Mouse (Mus musculus): ENCODE measurements around the gene Ttpal. TPM values are rescaled to one million over a fixed set of nuclear protein-coding genes. Genes with fewer than 3 reads are reported as not detected.
A peak's percentile ranks its signal among the peaks of the same experiment; 100 is the strongest.

Ttpal gene
- polyA plus RNA-seq, 1 experiment from 2014 or later: 26.1 TPM

DNA sequence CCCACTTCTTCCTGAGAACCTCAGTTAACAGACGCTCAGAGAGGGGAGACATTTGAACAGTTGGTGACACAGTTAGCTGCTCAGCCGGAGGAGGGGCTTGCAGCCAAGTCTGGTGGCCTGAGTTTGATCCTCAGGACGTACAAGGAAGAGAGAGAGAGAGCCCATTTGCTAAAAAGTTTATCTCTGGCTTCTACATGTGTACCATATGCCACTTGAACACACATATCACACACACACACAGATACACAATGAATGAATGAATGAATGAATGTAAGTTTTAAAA is 5.3 kb upstream of the Ttpal start:
- H3K9ac ChIP-seq (ENCODE audit: low read depth, low read length): no peak overlapping the region
- no peak overlapping the region for H3K4me3 ChIP-seq (ENCODE audit: low read depth, low read length)
- ATAC-seq (replicated peaks; ENCODE audit: low FRiP score) (no peak), DNase-seq (ENCODE audit: low spot score) (no peak)
- no peaks in the 10 kb centered on the region for H3K36me3 ChIP-seq (ENCODE audit: control insufficient read depth, insufficient read depth, low read length)
- H3K27me3 ChIP-seq (replicated peaks; ENCODE audit: control insufficient read depth, insufficient read depth, low read length): no peaks in the 10 kb centered on the region
- WGBS: 53% methylated on average over 3 of the region's 3 CpGs
- H3K4me2 ChIP-seq: no peak overlapping the region
- peaks cover 24% of the 10 kb centered on the region for H3K4me1 ChIP-seq (replicated peaks; ENCODE audit: control insufficient read depth, insufficient read depth, low read length)
- no peak overlapping the region; the same call in 1 of the 2 replicates for H3K27ac ChIP-seq (ENCODE audit: low read depth, low read length)
- no peaks in the 10 kb centered on the region for H3K9me3 ChIP-seq (ENCODE audit: control insufficient read depth, low read length)

DNA sequence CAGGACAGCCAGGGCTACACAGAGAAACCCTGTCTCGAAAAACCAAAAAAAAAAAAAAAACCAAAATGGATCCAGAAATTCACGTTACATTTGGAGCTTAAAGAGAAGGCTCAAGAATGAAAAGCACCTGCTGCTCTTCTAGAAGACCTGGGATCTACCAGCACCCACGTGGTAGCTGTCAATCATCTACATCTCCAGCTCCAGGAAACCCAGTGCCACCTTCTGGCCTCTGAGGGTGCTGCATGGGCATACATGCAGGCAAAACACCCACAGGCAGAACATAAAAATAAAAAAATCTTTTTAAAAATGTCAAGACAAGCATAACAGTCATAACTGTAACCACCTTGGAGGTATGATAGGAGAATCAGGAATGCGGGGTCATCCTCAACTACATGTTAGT is 4.5 kb upstream of the Ttpal start:
- no peak overlapping the region for H3K27ac ChIP-seq (ENCODE audit: low read depth, low read length)
- H3K4me3 ChIP-seq (ENCODE audit: low read depth, low read length): no peak overlapping the region
- no peaks in the 10 kb centered on the region for H3K36me3 ChIP-seq (ENCODE audit: control insufficient read depth, insufficient read depth, low read length)
- DNase-seq (ENCODE audit: low spot score): no peak
- H3K4me1 ChIP-seq (replicated peaks; ENCODE audit: control insufficient read depth, insufficient read depth, low read length): peaks cover 24% of the 10 kb centered on the region
- no peaks in the 10 kb centered on the region for H3K9me3 ChIP-seq (ENCODE audit: control insufficient read depth, low read length)
- H3K4me2 ChIP-seq: no peak overlapping the region
- ATAC-seq (replicated peaks; ENCODE audit: low FRiP score): no peak
- 55% methylated on average over 4 of the region's 4 CpGs for WGBS
- H3K27me3 ChIP-seq (replicated peaks; ENCODE audit: control insufficient read depth, insufficient read depth, low read length): no peaks in the 10 kb centered on the region
- no peak overlapping the region for H3K9ac ChIP-seq (ENCODE audit: low read depth, low read length)

DNA sequence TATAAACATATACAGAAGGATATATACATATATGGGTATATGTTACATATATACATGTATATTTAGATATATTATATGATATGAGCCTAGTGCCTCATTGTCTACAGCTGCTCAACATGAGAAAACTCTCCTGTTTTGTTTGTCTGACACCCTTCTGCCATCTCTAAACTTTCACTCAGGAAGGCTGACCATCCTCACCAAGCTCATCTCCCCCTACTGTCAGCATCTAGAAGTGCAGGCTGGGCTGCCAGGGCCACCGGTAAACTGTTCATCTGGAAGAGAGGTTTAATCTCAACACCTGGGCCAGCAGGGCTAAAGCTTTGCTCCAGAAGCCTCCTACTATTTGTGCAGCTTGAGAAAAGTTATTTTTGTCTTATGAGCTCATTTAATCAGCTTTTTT is 2.9 kb upstream of the Ttpal start:
- Histone ChIP-seq H3K4me2 (no peak overlapping the region), H3K9ac (ENCODE audit: low read depth, low read length) (no peak overlapping the region), H3K27ac (ENCODE audit: low read depth, low read length) (no peak overlapping the region), H3K27me3 (replicated peaks; ENCODE audit: control insufficient read depth, insufficient read depth, low read length) (no peaks in the 10 kb centered on the region), H3K36me3 (ENCODE audit: control insufficient read depth, insufficient read depth, low read length) (no peaks in the 10 kb centered on the region), H3K4me3 (ENCODE audit: low read depth, low read length) (no peak overlapping the region), H3K9me3 (ENCODE audit: control insufficient read depth, low read length) (no peaks in the 10 kb centered on the region), H3K4me1 (replicated peaks; ENCODE audit: control insufficient read depth, insufficient read depth, low read length) (peaks cover 29% of the 10 kb centered on the region)
- WGBS: 3% methylated on average over 1 of the region's 1 CpGs
- no peak for ATAC-seq (replicated peaks; ENCODE audit: low FRiP score)
- peak; percentile 60 for DNase-seq (ENCODE audit: low spot score)

DNA sequence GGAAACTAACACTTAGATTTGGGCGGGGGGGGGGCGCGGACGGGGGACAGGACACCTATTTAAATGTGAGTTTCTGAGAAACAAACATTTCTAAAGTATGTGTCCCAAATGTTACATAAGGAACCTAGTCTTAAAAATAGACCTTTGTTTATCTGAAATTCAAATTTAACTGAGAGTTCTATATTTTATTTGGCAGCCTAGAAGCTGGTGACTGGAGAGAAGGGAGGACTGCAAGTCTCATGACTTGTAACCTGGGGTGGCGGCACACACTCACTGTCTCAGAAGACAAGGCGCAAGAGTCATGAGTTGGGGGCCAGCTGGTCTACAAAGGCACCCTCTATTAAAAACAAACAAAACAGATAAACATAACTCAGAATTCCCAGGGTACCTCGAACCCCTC is 1.0 kb upstream of the Ttpal start:
- no peak for ATAC-seq (replicated peaks; ENCODE audit: low FRiP score)
- H3K4me1 ChIP-seq (replicated peaks; ENCODE audit: control insufficient read depth, insufficient read depth, low read length): peaks cover 18% of the 10 kb centered on the region

DNA sequence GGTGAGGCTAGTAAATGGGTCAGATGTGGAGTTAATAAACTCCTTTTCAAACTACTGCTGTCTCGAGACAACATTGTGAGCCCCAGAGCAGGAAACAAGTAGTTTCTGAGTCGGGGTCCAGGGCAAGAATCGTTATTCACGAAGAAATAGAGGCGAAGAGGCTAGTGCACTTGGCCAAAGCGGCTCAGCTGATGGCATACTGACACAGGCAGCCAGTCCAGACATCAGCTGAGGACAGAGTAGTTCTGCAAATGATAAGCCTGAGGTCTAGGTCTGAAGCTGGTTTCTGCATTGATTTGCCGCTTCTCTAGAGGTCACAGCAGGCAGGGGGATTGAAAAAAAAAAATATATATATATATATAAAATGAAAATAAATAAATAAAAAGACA is 408 bp upstream of the Ttpal start:
- no peak for ATAC-seq (replicated peaks; ENCODE audit: low FRiP score)
- Histone ChIP-seq H3K9ac (ENCODE audit: low read depth, low read length) (peak overlapping the region; percentile 73; the same call in 1 of the 2 replicates), H3K4me1 (replicated peaks; ENCODE audit: control insufficient read depth, insufficient read depth, low read length) (peaks cover 18% of the 10 kb centered on the region), H3K4me3 (ENCODE audit: low read depth, low read length) (peak overlapping the region; percentile 68), H3K4me2 (peak overlapping the region; percentile 80), H3K9me3 (ENCODE audit: control insufficient read depth, low read length) (no peaks in the 10 kb centered on the region), H3K27ac (ENCODE audit: low read depth, low read length) (no peak overlapping the region), H3K36me3 (ENCODE audit: control insufficient read depth, insufficient read depth, low read length) (no peaks in the 10 kb centered on the region), H3K27me3 (replicated peaks; ENCODE audit: control insufficient read depth, insufficient read depth, low read length) (no peaks in the 10 kb centered on the region)
- 60% methylated on average over 7 of the region's 7 CpGs for WGBS
- no peak for DNase-seq (ENCODE audit: low spot score)

More for the DNA sequence above, 1.0 kb upstream of the Ttpal start:
- H3K36me3 ChIP-seq (ENCODE audit: control insufficient read depth, insufficient read depth, low read length): no peaks in the 10 kb centered on the region
- no peak overlapping the region for H3K4me2 ChIP-seq
- H3K27ac ChIP-seq (ENCODE audit: low read depth, low read length): no peak overlapping the region
- H3K9ac ChIP-seq (ENCODE audit: low read depth, low read length): no peak overlapping the region
- H3K4me3 ChIP-seq (ENCODE audit: low read depth, low read length): no peak overlapping the region
- H3K27me3 ChIP-seq (replicated peaks; ENCODE audit: control insufficient read depth, insufficient read depth, low read length): no peaks in the 10 kb centered on the region
- no peak for DNase-seq (ENCODE audit: low spot score)
- H3K9me3 ChIP-seq (ENCODE audit: control insufficient read depth, low read length): no peaks in the 10 kb centered on the region
- 85% methylated on average over 7 of the region's 7 CpGs for WGBS

DNA sequence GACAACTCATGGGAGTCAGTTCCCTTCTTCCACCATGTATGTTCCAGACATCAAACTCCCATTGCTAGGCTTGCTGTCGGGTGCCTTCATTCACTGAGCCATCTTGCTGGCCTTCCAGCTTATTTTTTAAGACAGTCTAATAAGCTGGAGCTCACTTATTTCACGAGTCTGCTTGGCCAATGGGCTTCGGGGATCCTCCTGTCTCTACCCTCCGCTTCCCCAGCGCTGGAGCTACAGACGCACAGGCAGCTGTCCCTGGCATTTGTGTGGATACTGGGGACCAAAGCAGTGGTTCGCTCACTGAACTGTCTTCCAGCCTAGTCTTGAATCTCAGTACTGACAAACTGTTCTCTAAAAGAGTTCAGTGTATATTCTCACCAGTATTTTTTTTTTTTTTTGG is 4.0 kb downstream of the Ttpal start:
- no peak overlapping the region for H3K27ac ChIP-seq (ENCODE audit: low read depth, low read length)
- H3K4me2 ChIP-seq: no peak overlapping the region
- no peaks in the 10 kb centered on the region for H3K9me3 ChIP-seq (ENCODE audit: control insufficient read depth, low read length)
- no peak for ATAC-seq (replicated peaks; ENCODE audit: low FRiP score)
- H3K9ac ChIP-seq (ENCODE audit: low read depth, low read length): no peak overlapping the region
- WGBS: 85% methylated on average over 7 of the region's 7 CpGs
- no peak for DNase-seq (ENCODE audit: low spot score)
- H3K4me3 ChIP-seq (ENCODE audit: low read depth, low read length): no peak overlapping the region
- no peaks in the 10 kb centered on the region for H3K27me3 ChIP-seq (replicated peaks; ENCODE audit: control insufficient read depth, insufficient read depth, low read length)
- peaks cover 7% of the 10 kb centered on the region; the same call in 1 of the 2 replicates for H3K4me1 ChIP-seq (replicated peaks; ENCODE audit: control insufficient read depth, insufficient read depth, low read length)
- peaks cover 7% of the 10 kb centered on the region; the same call in 1 of the 2 replicates for H3K36me3 ChIP-seq (ENCODE audit: control insufficient read depth, insufficient read depth, low read length)

DNA sequence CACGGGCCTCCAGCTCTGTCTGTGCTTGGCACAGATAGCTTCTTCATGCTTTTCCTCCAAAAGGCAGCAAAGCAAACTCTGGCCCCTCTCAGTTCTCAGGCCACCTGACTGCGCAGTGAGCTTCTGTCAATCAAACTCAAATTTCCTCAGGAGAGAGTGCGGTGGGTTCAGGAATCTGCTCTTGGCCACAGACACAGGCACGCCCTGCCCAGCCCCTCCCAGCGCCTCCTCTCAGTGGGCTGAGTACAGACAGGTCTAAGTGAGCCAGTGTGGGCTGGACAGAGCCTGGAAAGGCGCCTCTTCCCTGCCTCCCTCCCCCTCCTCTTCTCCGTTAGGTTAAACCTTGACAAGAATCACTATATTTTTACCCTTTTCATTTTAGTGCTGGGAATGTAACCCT is 5.9 kb downstream of the Ttpal start:
- ATAC-seq (replicated peaks; ENCODE audit: low FRiP score) (no peak), DNase-seq (ENCODE audit: low spot score) (no peak)
- 82% methylated on average over 7 of the region's 7 CpGs for WGBS
- Histone ChIP-seq H3K9ac (ENCODE audit: low read depth, low read length) (no peak overlapping the region), H3K4me1 (replicated peaks; ENCODE audit: control insufficient read depth, insufficient read depth, low read length) (peaks cover 3% of the 10 kb centered on the region; the same call in 1 of the 2 replicates), H3K4me2 (no peak overlapping the region), H3K9me3 (ENCODE audit: control insufficient read depth, low read length) (no peaks in the 10 kb centered on the region), H3K27ac (ENCODE audit: low read depth, low read length) (no peak overlapping the region), H3K4me3 (ENCODE audit: low read depth, low read length) (no peak overlapping the region), H3K36me3 (ENCODE audit: control insufficient read depth, insufficient read depth, low read length) (peaks cover 8% of the 10 kb centered on the region), H3K27me3 (replicated peaks; ENCODE audit: control insufficient read depth, insufficient read depth, low read length) (no peaks in the 10 kb centered on the region)

DNA sequence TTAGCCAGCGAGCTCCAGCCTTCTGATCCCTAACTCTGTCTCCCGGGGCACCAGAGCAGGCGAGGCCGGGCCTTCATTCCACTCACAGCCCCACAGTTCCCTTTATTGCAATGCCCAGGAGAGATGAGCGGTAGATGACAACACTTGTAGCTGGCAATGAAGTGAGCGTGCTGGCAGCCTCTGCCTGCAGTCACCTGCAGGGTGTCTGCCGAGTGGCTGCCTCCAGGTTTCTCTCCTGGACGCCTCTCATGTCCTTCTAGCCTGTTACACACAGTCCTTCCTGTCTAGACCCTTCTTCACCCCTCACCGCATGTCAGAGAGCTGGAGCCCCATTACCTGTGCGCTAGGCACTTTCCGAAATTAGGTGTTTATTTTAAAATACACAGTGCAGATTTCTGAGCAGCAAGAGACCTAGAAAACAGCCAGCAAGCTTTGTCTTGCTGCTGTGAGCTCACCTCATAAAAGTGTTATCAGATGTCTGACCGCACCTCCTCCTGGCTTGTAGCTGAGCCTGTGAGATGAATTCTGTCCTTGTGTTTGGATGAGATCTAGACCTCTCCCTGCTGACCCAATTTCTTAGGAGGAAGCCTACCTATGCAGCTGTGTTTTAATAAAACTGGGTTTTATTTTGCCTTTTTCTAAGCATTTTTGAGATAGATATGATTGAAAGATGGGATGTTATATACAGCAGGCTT is 7.3 kb downstream of the Ttpal start:
- Histone ChIP-seq H3K9me3 (ENCODE audit: control insufficient read depth, low read length) (no peaks in the 10 kb centered on the region), H3K9ac (ENCODE audit: low read depth, low read length) (no peak overlapping the region), H3K4me1 (replicated peaks; ENCODE audit: control insufficient read depth, insufficient read depth, low read length) (no peaks in the 10 kb centered on the region; the same call in 1 of the 2 replicates), H3K4me3 (ENCODE audit: low read depth, low read length) (no peak overlapping the region), H3K27ac (ENCODE audit: low read depth, low read length) (no peak overlapping the region), H3K4me2 (no peak overlapping the region), H3K27me3 (replicated peaks; ENCODE audit: control insufficient read depth, insufficient read depth, low read length) (no peaks in the 10 kb centered on the region), H3K36me3 (ENCODE audit: control insufficient read depth, insufficient read depth, low read length) (peaks cover 20% of the 10 kb centered on the region)
- DNase-seq (ENCODE audit: low spot score) (no peak), ATAC-seq (replicated peaks; ENCODE audit: low FRiP score) (no peak)
- 90% methylated on average over 12 of the region's 12 CpGs for WGBS

DNA sequence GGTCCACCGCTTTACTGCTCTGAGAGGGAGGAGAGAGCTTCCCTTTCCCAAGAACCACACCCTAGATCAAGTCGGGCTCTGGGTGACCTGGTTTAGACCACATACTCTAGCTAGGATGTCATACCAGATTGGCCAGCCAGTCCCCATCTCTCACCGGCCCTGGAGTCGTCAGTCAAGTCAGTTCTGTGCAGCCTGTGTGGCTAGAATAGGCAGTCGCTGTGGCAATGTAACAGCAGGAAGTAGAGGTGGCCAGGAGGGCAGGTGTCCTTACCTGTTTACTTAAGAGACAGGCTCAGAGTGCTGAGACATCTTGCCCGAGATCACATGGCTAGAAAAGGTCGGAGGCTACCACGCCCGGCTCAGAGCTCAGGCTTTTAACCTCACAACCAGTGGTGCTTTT is 9.1 kb downstream of the Ttpal start:
- Histone ChIP-seq H3K27me3 (replicated peaks; ENCODE audit: control insufficient read depth, insufficient read depth, low read length) (no peaks in the 10 kb centered on the region), H3K4me1 (replicated peaks; ENCODE audit: control insufficient read depth, insufficient read depth, low read length) (no peaks in the 10 kb centered on the region), H3K4me3 (ENCODE audit: low read depth, low read length) (no peak overlapping the region), H3K4me2 (no peak overlapping the region), H3K9me3 (ENCODE audit: control insufficient read depth, low read length) (no peaks in the 10 kb centered on the region), H3K36me3 (ENCODE audit: control insufficient read depth, insufficient read depth, low read length) (peaks cover 24% of the 10 kb centered on the region), H3K9ac (ENCODE audit: low read depth, low read length) (no peak overlapping the region), H3K27ac (ENCODE audit: low read depth, low read length) (no peak overlapping the region)
- no peak for ATAC-seq (replicated peaks; ENCODE audit: low FRiP score)
- WGBS: 82% methylated on average over 9 of the region's 9 CpGs
- DNase-seq (ENCODE audit: low spot score): no peak
